Mouse (Mus musculus) intestine, embryonic 16.5 days (tissue): ENCODE data around the gene Tmem141. TPM values are rescaled to one million over a fixed set of nuclear protein-coding genes. Genes with fewer than 3 reads are reported as not detected.

Source experiments
- ATAC-seq: fragments of 200-750 bp; cut with Nextera tagmentation; 2 replicates; pipeline ENCODE4 v1.8.0; 2017; ENCODE audit warnings: moderate TSS enrichment, moderate library complexity
- H3K27ac ChIP-seq: fragments of 300-500 bp; sonication (generic); 2 replicates; pipeline ENCODE4 v1.5.1; 2014; ENCODE audit warnings: mild to moderate bottlenecking, low read length
- H3K27me3 ChIP-seq: fragments of 300-500 bp; sonication (generic); replicated peaks from 2 replicates; pipeline ENCODE4 v1.6.1; 2014; ENCODE audit warnings: low read length, control low read depth, mixed read lengths; ENCODE audit not compliant: control insufficient read depth, insufficient read depth
- H3K36me3 ChIP-seq: fragments of 300-500 bp; sonication (generic); 2 replicates; pipeline ENCODE4 v1.6.1; 2014; ENCODE audit warnings: low read length, control low read depth; ENCODE audit not compliant: control insufficient read depth, insufficient read depth
- H3K4me1 ChIP-seq: fragments of 300-500 bp; sonication (generic); 2 replicates; pipeline ENCODE4 v1.6.1; 2014; ENCODE audit warnings: low read length, control low read depth, mixed read lengths; ENCODE audit not compliant: control insufficient read depth, insufficient read depth
- H3K4me2 ChIP-seq: fragments of 300-500 bp; sonication (generic); 2 replicates; pipeline ENCODE4 v1.6.1; 2014; ENCODE audit warnings: low read depth, low read length, control low read depth
- H3K4me3 ChIP-seq: fragments of 300-500 bp; sonication (generic); 2 replicates; pipeline ENCODE4 v1.5.1; 2014; ENCODE audit warnings: mild to moderate bottlenecking, low read length
- H3K9ac ChIP-seq: fragments of 300-500 bp; sonication (generic); 2 replicates; pipeline ENCODE4 v1.6.1; 2014; ENCODE audit warnings: low read depth, low read length
- H3K9me3 ChIP-seq: fragments of 300-500 bp; sonication (generic); 2 replicates; pipeline ENCODE4 v1.6.1; 2016; ENCODE audit warnings: low read length, control low read depth; ENCODE audit not compliant: control insufficient read depth
- WGBS: fragments of 180-500 bp; shearing (Covaris S2); extraction: QIAGEN DNeasy Blood & Tissue Kit; methylation state at CpG from one replicate; pipeline ENCODE4 v1.1.7; 2014; 5-methylcytosine and 5-hydroxymethylcytosine counted together
- polyA plus RNA-seq: library from polyadenylated mRNA; unstranded; fragments of >200 nt; fragmentation: Nextera tagmentation; extraction: Ambion mirVana; gene quantifications from 2 replicates; pipeline ENCODE4 v1.2.1, GENCODE M21; 2015

Gene Tmem141
- polyA plus RNA-seq, 1 experiment from 2014 or later: 26.6 TPM

DNA sequence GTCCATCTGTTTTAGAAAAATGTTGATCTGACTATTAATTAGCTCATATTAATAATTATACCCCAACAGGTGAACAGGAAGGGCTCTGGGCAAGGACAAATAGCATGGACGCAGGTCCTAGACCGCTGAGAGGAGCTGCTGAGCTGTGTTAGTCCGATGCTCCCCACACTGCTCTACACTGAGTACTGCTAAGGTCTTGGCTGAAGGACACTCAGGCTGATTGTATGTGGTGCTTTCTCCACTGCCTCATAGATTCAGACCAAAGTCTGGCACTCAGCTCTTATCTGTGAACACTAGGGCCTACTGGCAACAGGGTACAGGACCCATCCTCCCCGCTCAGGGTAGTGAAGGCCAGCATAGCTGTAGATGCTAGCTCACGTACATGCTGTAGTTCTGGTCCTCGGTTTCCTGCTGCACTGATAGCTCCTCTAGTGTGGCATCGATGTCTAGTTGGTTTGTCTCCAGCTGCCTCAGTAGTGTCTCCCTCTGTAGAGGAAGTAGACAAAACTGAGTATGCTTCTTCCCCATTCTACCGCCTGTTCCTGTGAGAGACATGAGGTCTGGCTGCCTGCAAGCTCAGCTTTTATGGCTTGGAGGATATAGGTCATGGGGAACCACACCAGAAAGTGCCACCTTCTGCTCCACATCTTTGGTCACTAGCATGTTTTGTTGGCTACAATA lies 33.4 kb downstream of the Tmem141 start:
- 93% methylated on average over 8 of the region's 8 CpGs for WGBS
- H3K36me3 ChIP-seq: peaks cover 14% of the 10 kb centered on the region; the same call in 1 of the 2 replicates
- H3K4me3 ChIP-seq: no peak overlapping the region
- H3K4me1 ChIP-seq: no peaks in the 10 kb centered on the region
- H3K27ac ChIP-seq: no peak overlapping the region
- H3K27me3 ChIP-seq: no peaks in the 10 kb centered on the region
- no peak overlapping the region for H3K4me2 ChIP-seq
- no peak for ATAC-seq
- H3K9ac ChIP-seq: no peak overlapping the region
- H3K9me3 ChIP-seq: no peaks in the 10 kb centered on the region

DNA sequence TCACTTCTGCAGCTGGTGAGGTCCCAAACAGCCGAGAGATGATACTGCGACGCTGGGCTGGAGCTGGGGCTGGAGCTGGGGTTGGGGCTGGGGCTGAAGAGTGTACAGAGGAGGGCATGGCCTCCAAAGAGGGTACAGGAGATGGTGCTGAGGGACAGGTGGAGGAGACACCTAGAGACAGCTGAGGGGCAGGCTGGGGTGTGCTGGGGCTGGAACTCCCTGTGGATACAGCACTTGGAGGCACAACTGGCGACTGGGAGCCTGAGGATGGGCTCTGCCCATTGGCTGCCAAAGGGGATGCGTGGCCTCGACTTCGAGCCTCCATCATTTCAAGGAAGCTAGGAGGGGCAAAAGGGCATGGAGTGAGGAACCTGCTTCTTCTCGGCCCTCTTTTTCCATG lies 34.5 kb downstream of the Tmem141 start:
- H3K36me3 ChIP-seq: peaks cover 10% of the 10 kb centered on the region; the same call in 1 of the 2 replicates
- no peak overlapping the region for H3K27ac ChIP-seq
- no peak overlapping the region for H3K9ac ChIP-seq
- H3K4me3 ChIP-seq: no peak overlapping the region
- peaks cover 10% of the 10 kb centered on the region for H3K4me1 ChIP-seq
- H3K4me2 ChIP-seq: no peak overlapping the region
- H3K9me3 ChIP-seq: no peaks in the 10 kb centered on the region
- ATAC-seq: no peak
- WGBS: 92% methylated on average over 8 of the region's 8 CpGs
- no peaks in the 10 kb centered on the region for H3K27me3 ChIP-seq

DNA sequence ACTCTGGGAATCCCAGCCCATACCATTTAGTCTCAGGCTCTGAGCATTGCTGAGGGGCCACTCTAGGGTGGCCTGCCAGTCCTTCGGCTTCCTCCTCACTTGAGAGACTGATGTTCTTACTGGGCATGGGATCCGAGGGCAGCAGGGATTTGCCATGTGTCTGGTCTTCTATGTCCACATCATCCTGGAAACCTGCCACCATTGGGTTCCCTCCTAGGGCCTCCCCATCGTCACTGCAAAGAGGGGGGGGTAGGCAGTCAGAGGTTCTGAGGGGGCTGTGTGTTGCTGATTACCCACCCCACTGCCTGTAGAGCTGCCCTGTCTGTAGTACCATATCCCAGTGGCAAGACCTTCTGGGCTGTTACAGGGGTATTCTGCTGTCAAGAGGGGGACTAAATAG lies 36.2 kb downstream of the Tmem141 start:
- WGBS: 87% methylated on average over 3 of the region's 3 CpGs

DNA sequence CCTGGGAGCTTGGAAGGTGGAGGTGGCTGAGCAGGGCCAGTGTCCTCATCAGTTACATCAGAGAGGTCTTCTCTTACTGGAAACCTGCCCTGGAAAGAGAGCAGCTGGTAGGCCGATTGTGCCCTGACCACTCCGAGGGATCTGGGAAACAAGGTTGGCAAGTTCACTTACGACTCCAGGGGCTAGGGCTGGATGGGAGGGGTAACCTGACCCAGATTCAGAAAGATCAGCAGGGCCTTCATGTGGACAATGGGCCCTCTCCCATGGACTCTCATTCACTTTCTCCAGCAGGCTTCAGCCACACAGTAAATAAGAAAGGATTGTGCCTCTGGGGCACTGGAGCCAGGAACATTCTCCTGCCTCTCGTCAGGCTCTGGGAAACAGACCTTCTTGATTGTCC lies 36.9 kb downstream of the Tmem141 start:
- 80% methylated on average over 4 of the region's 4 CpGs for WGBS
- Histone ChIP-seq H3K27ac (no peak overlapping the region), H3K4me1 (peaks cover 32% of the 10 kb centered on the region), H3K27me3 (peaks cover 8% of the 10 kb centered on the region), H3K4me2 (no peak overlapping the region), H3K9me3 (no peaks in the 10 kb centered on the region), H3K9ac (no peak overlapping the region), H3K36me3 (peaks cover 6% of the 10 kb centered on the region; the same call in 1 of the 2 replicates), H3K4me3 (no peak overlapping the region)
- ATAC-seq: no peak

More for the DNA sequence above, 36.2 kb downstream of the Tmem141 start:
- no peak overlapping the region for H3K4me2 ChIP-seq
- no peak overlapping the region for H3K27ac ChIP-seq
- H3K9ac ChIP-seq: no peak overlapping the region
- peaks cover 6% of the 10 kb centered on the region; the same call in 1 of the 2 replicates for H3K36me3 ChIP-seq
- no peaks in the 10 kb centered on the region for H3K9me3 ChIP-seq
- H3K4me3 ChIP-seq: no peak overlapping the region
- peaks cover under 1% of the 10 kb centered on the region; the same call in 1 of the 2 replicates for H3K27me3 ChIP-seq
- ATAC-seq: no peak
- peaks cover 25% of the 10 kb centered on the region for H3K4me1 ChIP-seq

DNA sequence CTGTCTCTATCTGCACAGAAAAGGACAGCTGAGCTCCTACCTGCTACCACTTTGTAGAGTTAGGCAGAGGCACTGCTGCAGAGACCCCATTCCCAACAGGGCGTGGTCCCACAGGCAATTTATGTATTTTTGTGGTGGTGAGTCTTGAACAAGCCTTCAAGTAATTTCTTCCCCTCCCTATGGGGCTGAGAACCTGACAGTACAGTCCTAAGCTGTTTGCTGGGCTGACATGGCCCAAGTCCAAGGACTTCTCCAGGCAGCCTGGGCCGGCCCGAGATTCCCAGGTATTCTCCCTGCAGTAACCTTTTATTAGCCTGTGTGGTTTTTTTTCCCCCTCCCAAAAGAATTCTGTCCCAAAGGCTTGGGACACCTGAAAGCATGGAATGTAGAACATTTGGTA lies 37.7 kb downstream of the Tmem141 start:
- Histone ChIP-seq H3K4me1 (peaks cover 39% of the 10 kb centered on the region), H3K36me3 (peaks cover 6% of the 10 kb centered on the region; the same call in 1 of the 2 replicates), H3K9ac (no peak overlapping the region), H3K9me3 (no peaks in the 10 kb centered on the region), H3K27me3 (peaks cover 15% of the 10 kb centered on the region), H3K4me3 (no peak overlapping the region), H3K27ac (no peak overlapping the region), H3K4me2 (no peak overlapping the region)
- no peak for ATAC-seq
- WGBS: 77% methylated on average over 3 of the region's 3 CpGs

DNA sequence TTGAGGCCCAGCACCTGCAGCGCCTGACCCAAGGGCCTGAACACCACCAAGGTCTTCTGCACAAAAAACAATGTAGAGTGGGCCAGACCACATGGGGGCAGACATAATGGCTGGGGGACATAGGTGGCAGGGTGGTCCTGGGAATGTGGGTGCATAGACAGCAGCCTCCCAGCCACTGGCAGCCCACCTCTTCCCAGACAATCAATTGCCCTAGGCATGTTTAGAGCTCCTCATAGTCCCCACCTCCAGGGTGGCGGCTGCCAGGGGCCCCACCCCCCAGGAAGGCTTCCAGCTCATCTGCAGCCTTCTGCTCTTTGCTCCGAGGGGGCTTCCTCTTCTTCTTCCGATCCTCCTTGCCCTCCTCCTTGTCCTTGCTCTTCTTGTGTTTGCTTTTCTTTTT lies 38.2 kb downstream of the Tmem141 start:
- H3K27ac ChIP-seq: no peak overlapping the region
- WGBS: 51% methylated on average over 4 of the region's 4 CpGs
- no peak for ATAC-seq
- peaks cover 21% of the 10 kb centered on the region for H3K27me3 ChIP-seq
- 0 out of 2 replicates have a peak, but pooled peaks cover under 1% of the 10 kb centered on the region for H3K9me3 ChIP-seq
- H3K4me2 ChIP-seq: no peak overlapping the region
- H3K4me3 ChIP-seq: no peak overlapping the region
- H3K4me1 ChIP-seq: peaks cover 43% of the 10 kb centered on the region
- no peak overlapping the region for H3K9ac ChIP-seq
- peaks cover 6% of the 10 kb centered on the region; the same call in 1 of the 2 replicates for H3K36me3 ChIP-seq

DNA sequence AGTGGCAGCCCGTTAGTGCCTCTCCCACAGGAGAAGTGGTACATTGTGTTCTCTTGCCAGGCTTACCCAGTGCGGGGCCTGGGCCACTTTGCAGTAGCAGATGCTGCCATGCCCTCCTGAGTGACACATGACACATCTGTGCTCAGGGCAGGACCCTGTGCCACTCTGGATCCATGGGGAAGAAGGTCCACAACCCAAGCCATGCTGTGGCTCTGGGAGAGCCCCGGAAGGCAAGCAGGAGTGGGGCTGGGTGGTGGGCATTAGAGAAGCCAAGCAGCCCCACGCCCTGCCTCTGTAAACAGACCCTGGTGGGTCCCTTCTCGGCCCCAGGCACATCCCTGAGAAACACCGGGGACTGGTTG lies 38.7 kb downstream of the Tmem141 start:
- Histone ChIP-seq H3K4me2 (no peak overlapping the region), H3K27me3 (peaks cover 26% of the 10 kb centered on the region), H3K9me3 (0 out of 2 replicates have a peak, but pooled peaks cover 4% of the 10 kb centered on the region), H3K4me3 (no peak overlapping the region), H3K27ac (no peak overlapping the region), H3K36me3 (peaks cover 6% of the 10 kb centered on the region; the same call in 1 of the 2 replicates), H3K4me1 (peaks cover 48% of the 10 kb centered on the region), H3K9ac (no peak overlapping the region)
- ATAC-seq: no peak
- 68% methylated on average over 6 of the region's 6 CpGs for WGBS

DNA sequence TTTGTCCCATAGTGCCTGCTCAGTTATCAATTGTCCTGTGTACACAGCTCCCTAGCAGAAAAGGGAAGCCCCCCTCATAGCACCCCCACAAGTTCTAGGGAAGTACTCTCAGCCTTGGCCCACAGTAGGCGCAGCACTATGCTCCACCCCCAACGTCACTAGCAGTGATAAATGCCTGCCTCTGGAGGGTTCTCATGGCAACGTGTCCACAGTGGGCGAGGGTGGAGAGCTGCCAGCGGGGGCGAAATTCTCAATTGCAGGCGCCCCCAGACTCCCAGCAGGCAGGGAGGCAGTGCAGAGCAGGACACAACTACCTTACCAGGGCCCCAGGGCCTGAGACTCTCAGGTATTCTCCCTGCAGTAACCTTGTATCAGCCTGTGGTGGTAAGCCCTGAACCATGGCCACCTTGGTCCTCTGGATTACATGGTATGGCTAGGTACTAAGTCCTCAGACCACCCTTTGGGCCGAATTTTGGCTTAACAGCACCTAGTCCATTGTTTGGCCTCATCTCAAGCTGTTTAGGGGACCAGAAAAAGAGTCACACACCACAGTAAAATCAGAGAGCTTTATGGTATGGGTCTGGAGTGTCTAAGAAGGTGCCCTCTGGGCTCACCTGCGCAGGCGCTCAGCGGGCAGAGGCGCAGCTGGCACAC lies 39.2 kb downstream of the Tmem141 start:
- 0 out of 2 replicates have a peak, but pooled peaks cover 4% of the 10 kb centered on the region for H3K9me3 ChIP-seq
- H3K27ac ChIP-seq: no peak overlapping the region
- ATAC-seq: no peak
- H3K9ac ChIP-seq: no peak overlapping the region
- no peak overlapping the region for H3K4me3 ChIP-seq
- 44% methylated on average over 12 of the region's 12 CpGs for WGBS
- H3K27me3 ChIP-seq: peaks cover 31% of the 10 kb centered on the region
- no peak overlapping the region for H3K4me2 ChIP-seq
- H3K36me3 ChIP-seq: peaks cover 6% of the 10 kb centered on the region; the same call in 1 of the 2 replicates
- peaks cover 53% of the 10 kb centered on the region for H3K4me1 ChIP-seq

DNA sequence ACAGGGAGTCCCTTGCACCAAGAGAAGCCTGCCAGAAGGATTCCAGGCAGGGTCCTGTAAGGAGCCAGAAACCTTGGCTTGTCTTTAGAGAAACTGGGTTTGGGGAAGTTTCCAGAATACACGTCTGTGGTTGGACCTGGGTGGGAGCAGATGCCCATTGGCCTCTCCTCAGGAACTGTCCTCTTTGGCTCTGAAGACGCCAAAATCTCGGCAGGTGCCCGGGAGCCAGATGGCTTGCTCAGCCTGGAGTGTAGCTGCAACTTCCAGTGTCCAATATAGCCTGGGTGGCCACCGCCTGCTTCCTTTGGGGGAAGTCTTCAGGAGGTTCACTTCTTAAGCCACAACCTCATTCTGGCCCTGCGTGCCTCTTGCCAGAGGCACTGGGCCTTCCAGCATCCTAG lies 39.9 kb downstream of the Tmem141 start:
- Histone ChIP-seq H3K36me3 (peaks cover 6% of the 10 kb centered on the region; the same call in 1 of the 2 replicates), H3K27ac (no peak overlapping the region), H3K9ac (0 out of 2 replicates have a peak overlapping the region, but pooled peaks have one; percentile 19), H3K9me3 (0 out of 2 replicates have a peak, but pooled peaks cover 4% of the 10 kb centered on the region), H3K4me3 (peak overlapping the region; percentile 48; the same call in 1 of the 2 replicates), H3K4me1 (peaks cover 59% of the 10 kb centered on the region), H3K4me2 (peak overlapping the region; percentile 19; the same call in 1 of the 2 replicates), H3K27me3 (peaks cover 38% of the 10 kb centered on the region)
- 30% methylated on average over 6 of the region's 6 CpGs for WGBS
- ATAC-seq: no peak
